Mouse (Mus musculus) limb, embryonic 14.5 days (tissue): ENCODE data around the gene Ociad1. TPM values are rescaled to one million over a fixed set of nuclear protein-coding genes. Genes with fewer than 3 reads are reported as not detected.
A peak's percentile ranks its signal among the peaks of the same experiment; 100 is the strongest.

Experiments
- ATAC-seq: fragments of 200-750 bp; cut with Nextera tagmentation; 2 replicates; pipeline ENCODE4 v1.8.0; 2017; ENCODE audit warnings: low read depth, moderate number of reproducible peaks, moderate TSS enrichment; ENCODE audit not compliant: low FRiP score
- DNase-seq: peaks from one replicate; pipeline ENCODE4 v3.0.0-alpha.2; 2015; ENCODE audit warnings: low spot score
- H3K27ac ChIP-seq: fragments of 300-500 bp; sonication (generic); replicated peaks from 2 replicates; pipeline ENCODE4 v1.5.1; 2014; ENCODE audit warnings: low read depth, mild to moderate bottlenecking, low read length, moderate library complexity, mixed read lengths
- H3K27me3 ChIP-seq: fragments of 300-500 bp; sonication (generic); 2 replicates; pipeline ENCODE4 v1.6.1; 2014; ENCODE audit warnings: low read length, mixed read lengths; ENCODE audit not compliant: control insufficient read depth, insufficient read depth
- H3K36me3 ChIP-seq: fragments of 300-500 bp; sonication (generic); 2 replicates; pipeline ENCODE4 v1.6.1; 2014; ENCODE audit warnings: mild to moderate bottlenecking, low read length, moderate library complexity, mixed read lengths; ENCODE audit not compliant: control insufficient read depth, insufficient read depth
- H3K4me1 ChIP-seq: fragments of 300-500 bp; sonication (generic); 2 replicates; pipeline ENCODE4 v1.6.1; 2014; ENCODE audit warnings: antibody characterized with exemption, low read length, mixed read lengths; ENCODE audit not compliant: control insufficient read depth, insufficient read depth
- H3K4me2 ChIP-seq: fragments of 300-500 bp; sonication (generic); replicated peaks from 2 replicates; pipeline ENCODE4 v1.6.1; 2014; ENCODE audit warnings: low read depth, mild to moderate bottlenecking, low read length, moderate library complexity; ENCODE audit not compliant: severe bottlenecking
- H3K4me3 ChIP-seq: fragments of 300-500 bp; sonication (generic); replicated peaks from 2 replicates; pipeline ENCODE4 v1.5.1; 2014; ENCODE audit warnings: low read length
- H3K9ac ChIP-seq: fragments of 300-500 bp; sonication (generic); 2 replicates; pipeline ENCODE4 v1.6.1; 2014; ENCODE audit warnings: mild to moderate bottlenecking, low read depth, low read length, moderate library complexity; ENCODE audit not compliant: severe bottlenecking
- H3K9me3 ChIP-seq: fragments of 300-500 bp; sonication (generic); 2 replicates; pipeline ENCODE4 v1.6.1; 2016; ENCODE audit warnings: low read length; ENCODE audit not compliant: control insufficient read depth
- POLR2A ChIP-seq: fragments of 200-500 bp; IDR thresholded peaks from 2 replicates; pipeline ENCODE4 v1.8.0; 2012; ENCODE audit warnings: inconsistent platforms, mild to moderate bottlenecking, moderate library complexity, borderline replicate concordance; ENCODE audit not compliant: insufficient read depth, insufficient read length; ENCODE audit errors: extremely low read depth
- WGBS: fragments of 180-500 bp; shearing (Covaris S2); extraction: QIAGEN DNeasy Blood & Tissue Kit; methylation state at CpG from one replicate; pipeline ENCODE4 v1.1.7; 2014; 5-methylcytosine and 5-hydroxymethylcytosine counted together
- polyA plus RNA-seq, 2 experiments: library from polyadenylated mRNA; depleted of rRNA in 1 of 2; stranded (reverse) in 1 of 2; unstranded in 1 of 2; fragments of >200 nt; fragmentation: Nextera tagmentation in 1 of 2; extraction: Ambion mirVana in 1 of 2; gene quantifications; 2 replicates each; pipeline versions ENCODE4 v1.2.1 to v1.2.3; 2012 to 2014

Ociad1 gene
- polyA plus RNA-seq, 2 experiments = 137 to 171 TPM

GRCm38 (mm10) chr5:73323602-73324001 is 31.0 kb downstream of the Ociad1 start:
- TF ChIP-seq POLR2A = no peak
- no peak overlapping the region for H3K27ac ChIP-seq
- no peaks in the 10 kb centered on the region for H3K4me1 ChIP-seq
- no peak overlapping the region for H3K4me3 ChIP-seq
- no peak overlapping the region for H3K4me2 ChIP-seq
- DNase-seq = no peak
- 70% methylated on average over 5 of the region's 5 CpGs for WGBS
- no peak overlapping the region for H3K9ac ChIP-seq
- no peaks in the 10 kb centered on the region for H3K9me3 ChIP-seq
- H3K36me3 ChIP-seq = no peaks in the 10 kb centered on the region
- no peak for ATAC-seq
- H3K27me3 ChIP-seq = no peaks in the 10 kb centered on the region

DNA sequence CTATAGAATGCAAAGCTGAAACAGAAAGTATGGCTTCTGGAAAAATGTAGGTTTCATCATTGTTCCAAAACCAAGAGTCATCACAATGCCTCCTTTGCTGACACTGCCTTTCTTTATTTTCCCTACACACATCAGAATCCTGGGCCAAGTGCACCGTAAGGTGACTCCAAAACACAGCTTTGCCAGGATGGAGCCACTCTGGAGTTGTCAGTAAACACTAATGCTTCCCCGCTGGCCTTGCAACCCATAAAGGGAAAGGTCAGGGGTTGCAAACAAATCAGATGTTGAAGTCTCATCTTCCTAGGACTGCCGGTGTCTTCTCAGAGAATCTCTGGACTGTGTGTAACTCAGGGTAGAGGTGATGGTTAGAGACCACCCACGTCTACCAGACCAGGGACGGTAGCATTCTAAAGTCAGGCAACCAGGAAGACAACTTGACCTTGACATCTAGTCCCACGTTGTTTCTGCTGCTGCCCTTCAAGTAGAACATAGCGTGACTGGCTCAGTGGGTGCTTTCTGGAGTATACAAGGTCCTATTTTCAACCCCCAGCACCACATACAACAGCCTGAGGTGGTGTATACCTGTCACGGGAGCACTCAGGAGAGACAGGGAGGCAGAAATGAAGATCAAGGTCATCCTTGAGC is 32.1 kb downstream of the Ociad1 start:
- ATAC-seq = no peak
- no peak for TF ChIP-seq POLR2A
- H3K4me1 ChIP-seq = no peaks in the 10 kb centered on the region
- H3K4me3 ChIP-seq = no peak overlapping the region
- no peak overlapping the region for H3K9ac ChIP-seq
- no peaks in the 10 kb centered on the region for H3K9me3 ChIP-seq
- no peak overlapping the region for H3K4me2 ChIP-seq
- H3K36me3 ChIP-seq = no peaks in the 10 kb centered on the region
- no peak for DNase-seq
- 85% methylated on average over 8 of the region's 8 CpGs for WGBS
- H3K27me3 ChIP-seq = no peaks in the 10 kb centered on the region
- H3K27ac ChIP-seq = no peak overlapping the region

GRCm38 (mm10) chr5:73331002-73331401 is 38.4 kb downstream of the Ociad1 start:
- H3K27me3 ChIP-seq = no peaks in the 10 kb centered on the region
- H3K4me2 ChIP-seq = no peak overlapping the region
- no peak for DNase-seq
- no peaks in the 10 kb centered on the region for H3K36me3 ChIP-seq
- no peak for ATAC-seq
- H3K27ac ChIP-seq = no peak overlapping the region
- no peak overlapping the region for H3K9ac ChIP-seq
- H3K9me3 ChIP-seq = no peaks in the 10 kb centered on the region
- WGBS = 14% methylated on average over 4 of the region's 4 CpGs
- H3K4me1 ChIP-seq = no peaks in the 10 kb centered on the region
- no peak for TF ChIP-seq POLR2A
- no peak overlapping the region for H3K4me3 ChIP-seq

GRCm38 (mm10) chr5:73336448-73336847 is 43.9 kb downstream of the Ociad1 start:
- ATAC-seq = no peak

GRCm38 (mm10) chr5:73337961-73338831 is 45.6 kb downstream of the Ociad1 start:
- Histone ChIP-seq H3K4me2 (peak overlapping the region; percentile 94), H3K4me1 (0 out of 2 replicates have a peak, but pooled peaks cover 5% of the 10 kb centered on the region), H3K27me3 (no peaks in the 10 kb centered on the region), H3K27ac (no peak overlapping the region), H3K4me3 (peak overlapping the region; percentile 57), H3K36me3 (no peaks in the 10 kb centered on the region), H3K9me3 (no peaks in the 10 kb centered on the region), H3K9ac (peak overlapping the region; percentile 69)
- 4% methylated on average over 30 of the region's 41 CpGs for WGBS
- DNase-seq = peak; percentile 11
- ATAC-seq = peak; percentile 58
- TF ChIP-seq POLR2A = no peak

More at GRCm38 (mm10) chr5:73336448-73336847, 43.9 kb downstream of the Ociad1 start:
- Histone ChIP-seq H3K36me3 (no peaks in the 10 kb centered on the region), H3K9ac (no peak overlapping the region), H3K4me3 (no peak overlapping the region), H3K27ac (no peak overlapping the region), H3K4me2 (no peak overlapping the region), H3K27me3 (no peaks in the 10 kb centered on the region), H3K4me1 (0 out of 2 replicates have a peak, but pooled peaks cover 5% of the 10 kb centered on the region), H3K9me3 (no peaks in the 10 kb centered on the region)
- 53% methylated on average over 5 of the region's 5 CpGs for WGBS
- DNase-seq = no peak
- no peak for TF ChIP-seq POLR2A
